ENCODE assay signal across 9 mouse cellular contexts in the genomic region with DNA sequence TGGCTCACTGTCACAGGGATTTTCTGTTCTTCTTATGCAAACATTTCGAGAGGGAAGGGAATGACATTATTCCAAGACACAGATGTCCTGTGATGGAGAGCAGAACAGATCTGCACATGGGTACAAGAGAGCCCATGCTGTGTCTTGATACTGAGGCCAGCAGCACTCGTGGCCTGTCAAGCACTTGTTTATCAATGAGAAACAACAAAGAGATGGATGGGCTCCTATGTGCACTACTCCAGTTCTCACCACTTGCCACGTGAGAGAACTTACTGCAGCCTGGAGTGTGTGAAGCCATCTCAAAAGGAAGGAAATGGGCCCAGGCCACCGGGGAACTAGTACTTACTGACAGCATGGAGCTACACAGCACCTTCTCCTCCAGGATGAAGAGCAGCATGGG. TPM values are rescaled to one million over a fixed set of nuclear protein-coding genes. Genes with fewer than 3 reads are reported as not detected.
DNase-seq lines count a peak whose midpoint lies in the region; ATAC-seq and TF ChIP-seq lines count a peak whose summit lies in the region.
"Had no signal": no experiment of that assay in that cellular context is flagged by ENCODE, and none has a peak within 500 bp of the region (broad histone marks: within the 10 kb centered on the region; RNA-seq: fewer than 3 reads in every experiment).

No protein-coding gene starts in this region.

- peak overlapping the region; percentile 86 for H3K27ac ChIP-seq in heart, adult 2 months
- peak overlapping the region; percentile 18 for H3K27ac ChIP-seq in lung, embryonic 15.5 days
- peak overlapping the region; percentile 27 for H3K27ac ChIP-seq in forebrain, embryonic 15.5 days (replicated peaks)
- peak overlapping the region; percentile 35 for H3K27ac ChIP-seq in macrophage

- intact Hi-C loops in heart, adult 2 months (cut with DNase I), result loop anchor here (2.0 kb wide), 1 partner anchor 24 kb away; no protein-coding TSS in a partner anchor
- intact Hi-C loops in heart, postnatal 25 days (cut with DNase I), result loop anchor here (2.0 kb wide), 1 partner anchor 26 kb away; a partner anchor contains a TSS

- peak in 1 of 2 experiments; percentile 25 for DNase-seq in heart, adult 2 months
- DNase-seq in heart, postnatal 25 days (ENCODE audit: low spot score), result no peak
- no peak for DNase-seq in lung, postnatal 36 days
- no peak for DNase-seq in spleen, adult 12 weeks (ENCODE audit: low spot score)
- no peak for DNase-seq in adrenal gland, postnatal 14 days
- DNase-seq: lung, postnatal 14 days had no signal

- peaks cover 9% of the 10 kb centered on the region for H3K79me2 ChIP-seq in heart, adult 2 months (replicated peaks; ENCODE audit: control insufficient read depth, insufficient read depth, low read length)
- peaks cover 100% of the 10 kb centered on the region for H3K79me2 ChIP-seq in macrophage (ENCODE audit: inconsistent target)

- no peak overlapping the region for H3K4me3 ChIP-seq in heart, adult 2 months
- H3K4me3 ChIP-seq in lung, embryonic 15.5 days, result no peak overlapping the region
- no peak overlapping the region for H3K4me3 ChIP-seq in forebrain, embryonic 15.5 days
- no peak overlapping the region for H3K4me3 ChIP-seq in macrophage (ENCODE audit: inconsistent target)

- 0 out of 2 replicates have a peak, but pooled peaks have one; percentile 32 for ATAC-seq in lung, embryonic 15.5 days (ENCODE audit: borderline replicate concordance, extremely low read depth, low FRiP score, low TSS enrichment)
- no peak; the same call in 1 of the 2 replicates for ATAC-seq in forebrain, embryonic 15.5 days (replicated peaks)

- no peak overlapping the region for H3K4me2 ChIP-seq in lung, embryonic 15.5 days
- H3K4me2 ChIP-seq in forebrain, embryonic 15.5 days (replicated peaks), result no peak overlapping the region

- H3K27me3 ChIP-seq in heart, adult 2 months (ENCODE audit: control insufficient read depth, insufficient read depth, low read length), result no peaks in the 10 kb centered on the region
- H3K27me3 ChIP-seq in lung, embryonic 15.5 days, result no peaks in the 10 kb centered on the region
- H3K27me3 ChIP-seq in forebrain, embryonic 15.5 days, result no peaks in the 10 kb centered on the region

- no peak for TF ChIP-seq CTCF in heart, adult 2 months (IDR thresholded peaks at IDR 0.05)

- peaks cover 11% of the 10 kb centered on the region for H3K36me3 ChIP-seq in heart, adult 2 months (ENCODE audit: control insufficient read depth, insufficient read depth, low read length)
- no peaks in the 10 kb centered on the region for H3K36me3 ChIP-seq in lung, embryonic 15.5 days
- H3K36me3 ChIP-seq in forebrain, embryonic 15.5 days, result no peaks in the 10 kb centered on the region
- H3K36me3 ChIP-seq in macrophage (ENCODE audit: inconsistent target), result no peaks in the 10 kb centered on the region

- TF ChIP-seq POLR2A in heart, adult 2 months (IDR thresholded peaks at IDR 0.05; ENCODE audit: insufficient read depth, low read depth, low read length), result no peak

- 18% methylated on average over 4 of the region's 4 CpGs for WGBS in heart, adult 2 months
- 23% methylated on average over 4 of the region's 4 CpGs for WGBS in lung, embryonic 15.5 days
- 37% methylated on average over 4 of the region's 4 CpGs for WGBS in forebrain, embryonic 15.5 days
- 33% methylated on average over 4 of the region's 4 CpGs for WGBS in macrophage (ENCODE audit: missing documents)

- H3K4me1 ChIP-seq in heart, adult 2 months (ENCODE audit: control insufficient read depth, insufficient read depth, low read length), result peaks cover 50% of the 10 kb centered on the region
- H3K4me1 ChIP-seq in lung, embryonic 15.5 days, result peaks cover 43% of the 10 kb centered on the region
- peaks cover 26% of the 10 kb centered on the region for H3K4me1 ChIP-seq in forebrain, embryonic 15.5 days

- no peak for TF ChIP-seq EP300 in heart, adult 2 months (IDR thresholded peaks at IDR 0.05; ENCODE audit: insufficient read depth, low read depth, low read length)

- H3K9ac ChIP-seq in heart, adult 2 months (ENCODE audit: low read depth, low read length), result no peak overlapping the region
- H3K9ac ChIP-seq in lung, embryonic 15.5 days, result no peak overlapping the region
- peak overlapping the region; percentile 13; the same call in 1 of the 2 replicates for H3K9ac ChIP-seq in forebrain, embryonic 15.5 days (replicated peaks)

- no peaks in the 10 kb centered on the region for H3K9me3 ChIP-seq in lung, embryonic 15.5 days
- H3K9me3 ChIP-seq in forebrain, embryonic 15.5 days, result no peaks in the 10 kb centered on the region

RNA-seq across cellular contexts. Expression of a gene that starts 27.2 kb away (rescaled TPM):
- total RNA-seq in heart, adult 2 months (2021), result 10 to 100 TPM; 22.0 to 26.9 TPM
- 22.5 and 25.7 TPM in 2 replicates for polyA plus RNA-seq in heart, adult 2 months (2012; rRNA removed)
- 10 to 100 TPM; 25.8 to 26.8 TPM for total RNA-seq in heart, postnatal 25 days (2021)
- polyA plus RNA-seq in lung, embryonic 15.5 days (2015; fragmentation: Nextera tagmentation; extraction: Ambion mirVana), result 25.9 and 33.8 TPM in 2 replicates
- 27.8 and 34.8 TPM in 2 replicates for polyA plus RNA-seq in forebrain, embryonic 15.5 days (2015; fragmentation: Nextera tagmentation; extraction: Ambion mirVana)
- 100 to 1,000 TPM in 13 of 26 experiments, 10 to 100 TPM in 13; 24.2 to 164 (median 103) TPM for total RNA-seq in macrophage (2018; cell fraction: chromatin; rRNA removed)
- 10 to 100 TPM; 11.4 to 67.0 (median 51.9) TPM for total RNA-seq in macrophage (2018; cell fraction: cytosol; rRNA removed)
- 100 to 1,000 TPM in 8 of 26 experiments, 10 to 100 TPM in 18; 21.6 to 149 (median 81.0) TPM for total RNA-seq in macrophage (2018; cell fraction: nucleus; rRNA removed)
- 28.5 to 45.3 TPM (median 29.8 TPM) in 3 replicates for polyA plus RNA-seq in macrophage (2018)
- 64.8 and 65.8 TPM in 2 replicates for total RNA-seq in adrenal gland, postnatal 14 days (2021)

Comparison
In these comparisons a context has a peak if more than half of its experiments do, and no peak if none do; other contexts are left out.
1. H3K27ac ChIP-seq: peak in every context shown above with its lines; median percentile 86 in heart, adult 2 months; 35 in macrophage; 27 in forebrain, embryonic 15.5 days; 18 in lung, embryonic 15.5 days.